Mouse (Mus musculus): Measurements from ENCODE around the gene Enpp4.

DNA sequence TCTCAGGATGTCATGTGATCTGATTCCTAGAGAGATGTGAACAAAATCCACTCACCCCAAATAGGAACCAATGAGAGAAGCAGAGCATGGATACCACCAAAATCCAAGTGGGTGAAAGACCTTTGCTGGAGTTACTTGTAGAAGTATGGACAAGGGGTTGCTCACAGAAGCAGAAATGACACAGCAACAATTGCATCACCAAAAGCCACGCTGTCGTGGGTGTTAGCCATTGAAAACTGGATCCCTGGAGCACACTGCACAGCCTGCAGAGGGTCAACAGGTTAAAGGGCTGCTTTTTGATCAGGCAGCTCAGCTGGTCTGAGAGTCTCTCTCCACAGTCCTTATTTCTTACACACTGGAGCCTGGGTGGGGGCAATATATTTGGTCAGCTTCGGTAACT lies 30.0 kb downstream of the Enpp4 start:
- TF ChIP-seq CTCF (IDR thresholded peaks at IDR 0.05; ENCODE audit: borderline replicate concordance, insufficient read depth, low read length) (no peak), POLR2A (IDR thresholded peaks at IDR 0.05; ENCODE audit: low read depth, low read length) (no peak)
